Mouse (Mus musculus): ENCODE measurements around the gene Has3. TPM values are rescaled to one million over a fixed set of nuclear protein-coding genes. Genes with fewer than 3 reads are reported as not detected.
"Not testable (repeated sequence)": the region's sequence is repeated elsewhere in the genome, so short reads cannot be mapped to it uniquely, and the experiment has no call there.

Gene Has3
- polyA plus RNA-seq, 1 experiment from 2014 or later: 0.89 TPM

DNA sequence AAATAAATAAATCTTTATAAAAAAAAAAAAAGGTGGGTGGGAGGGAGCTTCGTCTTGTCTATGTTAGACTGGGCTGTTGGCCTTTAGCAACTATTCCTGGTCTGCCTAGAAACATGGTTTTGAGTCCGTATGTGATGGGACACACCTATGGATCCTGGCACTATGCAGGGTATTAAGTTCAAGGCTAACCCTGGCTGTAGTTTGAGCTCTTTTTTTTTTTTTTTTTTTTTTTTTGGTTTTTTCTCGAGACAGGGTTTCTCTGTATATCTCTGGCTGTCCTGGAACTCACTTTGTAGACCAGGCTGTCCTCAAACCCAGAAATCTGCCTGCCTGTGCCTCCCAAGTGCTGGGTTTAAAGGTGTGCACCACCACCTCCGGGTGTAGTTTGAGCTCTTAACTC, 54.0 kb downstream of the Has3 start:
- Histone ChIP-seq H3K4me3 (no peak overlapping the region), H3K27ac (replicated peaks) (no peak overlapping the region), H3K4me1 (peaks cover 4% of the 10 kb centered on the region; the same call in 1 of the 2 replicates), H3K9ac (replicated peaks) (no peak overlapping the region), H3K27me3 (no peaks in the 10 kb centered on the region), H3K36me3 (peaks cover 21% of the 10 kb centered on the region), H3K9me3 (no peaks in the 10 kb centered on the region), H3K4me2 (replicated peaks) (no peak overlapping the region)
- 89% methylated on average over 4 of the region's 4 CpGs for WGBS
- no peak for ATAC-seq (replicated peaks)

GRCm38 (mm10) chr8:106924904-106925349, 54.9 kb downstream of the Has3 start:
- no peak overlapping the region for H3K9ac ChIP-seq (replicated peaks)
- WGBS: 82% methylated on average over 8 of the region's 8 CpGs
- H3K9me3 ChIP-seq: no peaks in the 10 kb centered on the region
- no peaks in the 10 kb centered on the region for H3K27me3 ChIP-seq
- ATAC-seq (replicated peaks): no peak
- H3K4me1 ChIP-seq: no peaks in the 10 kb centered on the region
- no peak overlapping the region for H3K4me2 ChIP-seq (replicated peaks)
- H3K4me3 ChIP-seq: no peak overlapping the region
- no peak overlapping the region for H3K27ac ChIP-seq (replicated peaks)
- peaks cover 15% of the 10 kb centered on the region for H3K36me3 ChIP-seq

GRCm38 (mm10) chr8:106925446-106925845, 55.4 kb downstream of the Has3 start:
- WGBS: 91% methylated on average over 4 of the region's 4 CpGs
- H3K4me3 ChIP-seq: no peak overlapping the region
- H3K9ac ChIP-seq (replicated peaks): no peak overlapping the region
- no peaks in the 10 kb centered on the region for H3K4me1 ChIP-seq
- H3K9me3 ChIP-seq: no peaks in the 10 kb centered on the region
- peaks cover 10% of the 10 kb centered on the region for H3K36me3 ChIP-seq
- H3K27me3 ChIP-seq: no peaks in the 10 kb centered on the region
- no peak for ATAC-seq (replicated peaks)
- H3K27ac ChIP-seq (replicated peaks): no peak overlapping the region
- H3K4me2 ChIP-seq (replicated peaks): no peak overlapping the region

- Histone ChIP-seq H3K9ac (replicated peaks) (no peak overlapping the region), H3K4me3 (no peak overlapping the region), H3K4me1 (peaks cover under 1% of the 10 kb centered on the region), H3K9me3 (no peaks in the 10 kb centered on the region), H3K27me3 (0 out of 2 replicates have a peak, but pooled peaks cover 8% of the 10 kb centered on the region), H3K36me3 (peaks cover 6% of the 10 kb centered on the region), H3K27ac (replicated peaks) (no peak overlapping the region), H3K4me2 (replicated peaks) (no peak overlapping the region)
- WGBS: 50% methylated on average over 4 of the region's 4 CpGs
- no peak for ATAC-seq (replicated peaks)
These were observed 57.2 kb downstream of the Has3 start for GRCm38 (mm10) chr8:106927247-106927646.

DNA sequence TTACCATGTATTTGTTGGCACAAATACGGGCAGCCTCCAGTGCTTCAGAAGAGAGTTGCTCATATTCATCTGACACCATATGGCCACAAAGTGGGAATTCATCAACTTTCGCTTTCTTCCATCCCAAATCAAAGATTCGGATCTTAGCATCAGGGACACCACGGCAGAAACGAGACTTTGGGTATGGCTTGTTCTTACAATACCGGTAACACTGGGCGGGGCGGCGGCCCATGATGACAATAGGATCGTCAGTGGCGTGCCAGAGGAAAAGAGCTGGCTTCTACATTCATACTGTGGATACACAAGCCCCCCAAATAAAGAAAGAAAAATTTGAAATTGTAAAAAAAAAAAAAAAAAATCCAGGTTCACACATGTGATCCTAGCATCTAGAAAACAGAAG, 58.1 kb downstream of the Has3 start:
- peaks cover 16% of the 10 kb centered on the region; the same call in 1 of the 2 replicates for H3K27me3 ChIP-seq
- not testable (repeated sequence) for H3K27ac ChIP-seq (replicated peaks); H3K4me3 ChIP-seq; H3K4me2 ChIP-seq (replicated peaks); H3K9me3 ChIP-seq; H3K4me1 ChIP-seq; H3K9ac ChIP-seq (replicated peaks); ATAC-seq (replicated peaks); H3K36me3 ChIP-seq
- WGBS: 89% methylated on average over 11 of the region's 11 CpGs

- H3K4me1 ChIP-seq: peaks cover 7% of the 10 kb centered on the region
- no peak overlapping the region for H3K27ac ChIP-seq (replicated peaks)
- 55% methylated on average over 6 of the region's 6 CpGs for WGBS
- H3K9me3 ChIP-seq: no peaks in the 10 kb centered on the region
- H3K9ac ChIP-seq (replicated peaks): no peak overlapping the region
- no peak for ATAC-seq (replicated peaks)
- H3K4me2 ChIP-seq (replicated peaks): no peak overlapping the region
- no peaks in the 10 kb centered on the region for H3K36me3 ChIP-seq
- peaks cover 24% of the 10 kb centered on the region; the same call in 1 of the 2 replicates for H3K27me3 ChIP-seq
- H3K4me3 ChIP-seq: no peak overlapping the region
These were observed 59.3 kb downstream of the Has3 start for GRCm38 (mm10) chr8:106929155-106929913.

GRCm38 (mm10) chr8:106929921-106930320, 59.9 kb downstream of the Has3 start:
- H3K4me1 ChIP-seq: peaks cover 7% of the 10 kb centered on the region
- H3K4me3 ChIP-seq: no peak overlapping the region
- no peak for ATAC-seq (replicated peaks)
- H3K9ac ChIP-seq (replicated peaks): no peak overlapping the region
- H3K27me3 ChIP-seq: peaks cover 28% of the 10 kb centered on the region; the same call in 1 of the 2 replicates
- H3K27ac ChIP-seq (replicated peaks): no peak overlapping the region
- no peaks in the 10 kb centered on the region for H3K36me3 ChIP-seq
- H3K4me2 ChIP-seq (replicated peaks): no peak overlapping the region
- no peaks in the 10 kb centered on the region for H3K9me3 ChIP-seq
- WGBS: 69% methylated on average over 5 of the region's 5 CpGs

DNA sequence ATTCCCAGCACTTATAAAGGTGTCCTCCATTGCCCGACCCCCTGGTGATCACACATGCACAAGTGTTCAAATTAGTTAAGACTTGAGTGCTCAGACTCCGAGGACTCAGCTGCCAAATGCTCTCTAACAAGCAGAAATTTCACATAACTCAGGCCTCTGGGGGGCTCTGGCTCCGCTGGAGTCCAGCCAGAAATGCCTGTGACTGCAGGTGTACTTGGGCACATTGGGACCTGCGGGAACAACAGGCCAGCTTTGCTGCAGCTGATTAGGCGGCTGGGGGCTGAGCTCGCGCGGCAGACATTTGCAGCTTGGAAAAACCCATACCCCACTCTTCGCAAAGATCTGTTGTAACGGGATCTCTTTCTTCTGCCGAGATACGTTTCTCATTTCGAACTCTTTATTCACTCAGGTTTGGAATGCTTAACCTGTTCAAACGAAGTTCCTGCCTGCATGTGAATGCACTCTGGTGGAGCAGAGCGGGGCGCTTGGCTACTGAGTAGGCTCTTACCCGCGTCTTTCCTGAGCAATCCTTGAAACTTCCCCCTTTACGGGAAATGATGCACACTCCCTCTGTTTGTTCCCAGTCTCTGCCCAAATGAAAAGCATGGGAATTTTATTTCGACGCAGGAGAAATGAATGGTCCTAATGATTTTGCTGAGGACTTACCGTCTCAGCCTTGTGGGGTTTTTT, 62.5 kb downstream of the Has3 start:
- Histone ChIP-seq H3K27me3 (peaks cover 31% of the 10 kb centered on the region; the same call in 1 of the 2 replicates), H3K4me2 (replicated peaks) (peak overlapping the region; percentile 32), H3K4me3 (peak overlapping the region; percentile 16), H3K9me3 (no peaks in the 10 kb centered on the region), H3K36me3 (no peaks in the 10 kb centered on the region), H3K27ac (replicated peaks) (0 out of 2 replicates have a peak overlapping the region, but pooled peaks have one; percentile 15), H3K9ac (replicated peaks) (no peak overlapping the region; the same call in 1 of the 2 replicates), H3K4me1 (peaks cover 22% of the 10 kb centered on the region)
- WGBS: 8% methylated on average over 22 of the region's 22 CpGs
- ATAC-seq (replicated peaks): no peak

- H3K9ac ChIP-seq (replicated peaks): no peak overlapping the region
- H3K36me3 ChIP-seq: no peaks in the 10 kb centered on the region
- H3K27ac ChIP-seq (replicated peaks): no peak overlapping the region
- H3K4me1 ChIP-seq: peaks cover 25% of the 10 kb centered on the region
- no peak for ATAC-seq (replicated peaks)
- peaks cover 41% of the 10 kb centered on the region; the same call in 1 of the 2 replicates for H3K27me3 ChIP-seq
- H3K9me3 ChIP-seq: no peaks in the 10 kb centered on the region
- H3K4me3 ChIP-seq: no peak overlapping the region
- WGBS: 86% methylated on average over 4 of the region's 4 CpGs
- no peak overlapping the region for H3K4me2 ChIP-seq (replicated peaks)
These were observed 63.6 kb downstream of the Has3 start for GRCm38 (mm10) chr8:106933506-106934143.

Other genes starting within 250 kb of the Has3 start
- 4.9 and 5.5 TPM in 2 replicates for gene Tango6, start 187.2 kb upstream of the Has3 start, polyA plus RNA-seq (2015; fragmentation: Nextera tagmentation; extraction: Ambion mirVana)
- gene Utp4, start 23.4 kb downstream of the Has3 start, polyA plus RNA-seq (2015; fragmentation: Nextera tagmentation; extraction: Ambion mirVana): 49.1 and 49.4 TPM in 2 replicates
- gene Sntb2, start 65.5 kb downstream of the Has3 start, polyA plus RNA-seq (2015; fragmentation: Nextera tagmentation; extraction: Ambion mirVana): 3.7 and 4.3 TPM in 2 replicates
- gene Vps4a, start 161.0 kb downstream of the Has3 start, polyA plus RNA-seq (2015; fragmentation: Nextera tagmentation; extraction: Ambion mirVana): 138 and 148 TPM in 2 replicates
- gene Pdf, start 178.4 kb downstream of the Has3 start, polyA plus RNA-seq (2015; fragmentation: Nextera tagmentation; extraction: Ambion mirVana): 37.9 and 38.7 TPM in 2 replicates
- gene Cog8, start 186.4 kb downstream of the Has3 start, polyA plus RNA-seq (2015; fragmentation: Nextera tagmentation; extraction: Ambion mirVana): 42.2 and 45.7 TPM in 2 replicates
- gene Nip7, start 186.6 kb downstream of the Has3 start, polyA plus RNA-seq (2015; fragmentation: Nextera tagmentation; extraction: Ambion mirVana): 81.0 and 84.1 TPM in 2 replicates
- not detected in 2 replicates for gene Tmed6, start 195.4 kb downstream of the Has3 start, polyA plus RNA-seq (2015; fragmentation: Nextera tagmentation; extraction: Ambion mirVana)
- gene Terf2, start 226.3 kb downstream of the Has3 start, polyA plus RNA-seq (2015; fragmentation: Nextera tagmentation; extraction: Ambion mirVana): 22.8 and 26.1 TPM in 2 replicates